Mouse (Mus musculus): ENCODE results near the gene Uts2r.

The Uts2r gene

DNA sequence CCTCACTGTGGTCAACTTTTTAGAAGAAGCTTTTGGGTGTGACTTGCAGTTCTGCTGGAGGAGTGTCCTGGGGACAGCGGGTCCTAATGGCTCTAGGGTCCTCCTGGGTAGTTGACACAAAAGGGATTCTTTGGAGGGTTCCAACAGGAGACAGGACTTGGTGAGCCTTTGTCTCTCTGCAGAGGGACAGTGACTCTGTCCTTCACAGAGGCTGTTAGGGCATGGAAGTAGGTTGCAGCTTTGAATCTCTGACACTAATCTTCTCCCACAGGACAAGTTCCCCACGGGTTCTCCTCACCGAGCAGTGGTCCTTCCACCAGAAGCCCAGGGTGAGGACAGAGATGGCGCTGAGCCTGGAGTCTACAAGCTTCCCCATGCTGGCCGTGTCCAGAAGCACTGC, at the start of gene Uts2r:
Gene Uts2r (plus strand): TSS at position 301 of the 400 bp plus-strand sequence.
- no peak for DNase-seq (ENCODE audit: low spot score)

DNA sequence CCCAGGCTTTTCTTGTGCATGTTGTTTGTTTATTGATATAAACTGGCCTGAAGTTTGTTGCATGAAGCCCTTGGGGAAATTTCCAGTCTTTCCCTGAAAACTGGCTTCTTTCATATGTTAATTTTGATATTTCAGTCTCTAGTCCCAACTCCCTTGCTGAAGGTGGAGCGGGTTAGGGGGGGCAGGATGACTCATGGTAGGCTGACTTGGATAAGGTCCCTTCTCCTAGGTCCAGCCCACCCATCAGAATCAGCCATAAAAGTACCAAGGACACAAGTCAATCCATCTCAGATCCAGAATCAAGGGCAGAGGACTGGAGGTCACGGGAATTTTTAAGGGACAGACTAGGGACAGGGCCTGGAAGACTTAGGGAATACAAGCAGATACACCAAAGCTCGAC, 49.0 kb upstream of the Uts2r start:
- DNase-seq (ENCODE audit: low spot score): no peak

DNA sequence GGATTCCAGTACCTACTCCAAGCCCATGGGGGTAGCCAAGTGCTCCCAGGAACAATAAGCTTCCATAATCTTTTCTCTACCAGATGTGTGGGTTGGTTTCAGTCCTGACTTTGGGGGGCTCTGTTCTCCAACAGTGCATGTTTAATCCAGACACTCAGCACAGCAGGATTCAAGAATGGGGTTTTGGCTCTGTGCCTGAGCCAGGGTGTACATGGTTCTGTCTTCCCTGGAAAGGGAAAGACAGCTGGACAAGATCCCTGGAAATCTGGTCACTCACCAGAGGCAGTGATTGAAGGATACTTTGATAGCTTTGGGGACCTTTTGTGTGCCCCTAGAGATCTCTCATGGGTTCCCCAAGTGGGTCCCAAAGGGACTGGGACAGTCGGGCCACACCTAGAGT, 48.5 kb upstream of the Uts2r start:
- DNase-seq (ENCODE audit: low spot score): no peak

- DNase-seq (ENCODE audit: low spot score): no peak
These were observed 47.8 kb upstream of the Uts2r start for GRCm38 (mm10) chr11:121112091-121112775.

DNA sequence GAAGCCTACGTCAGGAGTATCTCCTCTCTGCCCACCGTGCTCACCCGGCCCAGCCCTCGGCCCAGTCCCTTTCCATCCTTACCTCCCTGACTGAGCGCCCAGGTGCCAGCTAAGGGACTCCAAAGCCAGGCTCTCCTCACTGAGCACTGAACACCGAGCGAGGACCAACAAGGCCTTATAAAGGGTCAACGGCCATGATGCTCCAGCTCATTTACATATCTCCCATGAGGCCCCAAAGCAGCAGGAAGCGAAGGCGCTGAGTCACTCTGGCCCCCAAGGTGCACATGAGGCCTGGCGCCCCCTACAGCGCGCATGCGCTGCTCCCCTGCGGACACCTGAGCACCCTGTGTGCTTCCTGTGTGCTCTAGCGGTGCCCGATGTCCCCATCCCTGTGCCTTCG, 42.0 kb upstream of the Uts2r start:
- no peak for DNase-seq (ENCODE audit: low spot score)

- no peak for DNase-seq (ENCODE audit: low spot score)
These were observed 41.5 kb upstream of the Uts2r start, which contains the start of gene Tex19.2 for GRCm38 (mm10) chr11:121118577-121118976. Gene Tex19.2 (minus strand): TSS chr11:121118677.

GRCm38 (mm10) chr11:121121151-121121550, 38.9 kb upstream of the Uts2r start:
- DNase-seq (ENCODE audit: low spot score): no peak

DNA sequence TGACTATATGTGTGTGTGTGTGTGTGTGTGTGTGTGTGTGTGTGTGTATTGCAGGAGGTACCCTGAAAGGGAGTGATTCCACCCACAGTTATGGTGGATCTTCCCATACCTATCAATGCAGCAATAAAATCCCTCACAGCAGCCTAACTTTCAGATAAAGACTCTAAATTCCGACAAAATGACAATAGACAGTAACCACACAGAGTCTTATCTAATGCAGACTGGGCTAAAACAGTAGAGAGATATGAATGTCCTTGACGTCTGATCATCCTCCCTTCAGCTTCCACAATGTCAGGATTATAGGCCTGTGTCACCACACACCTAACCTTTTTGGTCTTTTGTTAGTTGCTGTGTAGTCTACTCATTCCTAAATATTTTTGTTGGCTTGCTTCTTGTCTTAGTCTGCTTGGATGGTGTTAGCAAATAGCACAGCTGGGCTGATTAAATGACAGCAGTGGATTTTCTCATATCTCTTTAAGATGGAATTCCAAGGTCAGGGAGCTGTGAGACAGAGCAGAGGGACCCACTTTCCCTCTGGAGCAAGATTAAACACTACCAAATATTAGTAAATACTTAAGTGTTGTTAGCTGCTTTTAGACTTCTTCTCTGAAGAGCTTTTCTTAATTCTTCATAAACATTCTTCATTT, 37.9 kb upstream of the Uts2r start:
- peak; percentile 13 for DNase-seq (ENCODE audit: low spot score)

DNA sequence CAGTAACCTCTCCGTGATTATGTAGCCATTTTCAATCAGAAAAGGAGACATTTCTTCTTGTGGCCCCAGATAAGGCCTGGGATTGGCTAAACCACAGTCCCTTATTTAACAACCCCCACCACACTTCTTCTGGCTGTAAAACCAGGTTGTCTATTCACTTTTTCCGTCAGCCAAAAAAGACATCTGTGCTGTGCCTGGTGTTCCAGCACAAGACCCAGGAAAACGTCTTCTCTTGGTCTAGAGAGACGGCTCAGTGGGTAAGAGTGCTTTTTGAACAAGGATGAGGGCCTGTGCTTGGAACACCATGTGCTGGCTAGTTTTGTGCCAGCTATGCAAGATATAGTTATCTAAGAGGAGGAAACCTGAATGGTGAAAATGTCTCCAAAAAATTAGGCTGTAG, 36.6 kb upstream of the Uts2r start:
- no peak for DNase-seq (ENCODE audit: low spot score)

GRCm38 (mm10) chr11:121125522-121126172, 34.4 kb upstream of the Uts2r start:
- DNase-seq (ENCODE audit: low spot score): no peak

- no peak for DNase-seq (ENCODE audit: low spot score)
These were observed 33.7 kb upstream of the Uts2r start for GRCm38 (mm10) chr11:121126395-121126794.

- DNase-seq (ENCODE audit: low spot score): no peak
These were observed 32.6 kb upstream of the Uts2r start for GRCm38 (mm10) chr11:121127441-121127840.

DNA sequence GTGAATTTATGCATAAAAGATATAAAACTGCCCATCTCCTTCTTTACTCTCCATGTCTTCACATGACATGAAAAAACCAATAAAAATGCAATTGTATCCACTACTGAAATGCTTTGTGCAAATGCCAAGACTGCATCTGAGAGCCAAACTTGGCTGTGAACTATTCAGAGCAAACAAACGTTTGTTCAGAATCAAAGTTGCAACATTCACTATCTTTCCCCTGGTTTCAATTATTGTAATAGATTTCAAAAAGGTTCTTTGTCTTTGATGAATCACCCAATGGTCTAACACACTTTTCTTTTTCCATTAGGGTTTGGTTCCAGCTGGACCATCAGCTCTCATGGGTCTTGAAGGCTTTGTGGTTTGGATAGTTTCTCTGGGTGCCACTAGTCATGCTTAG, 30.5 kb upstream of the Uts2r start:
- no peak for DNase-seq (ENCODE audit: low spot score)

DNA sequence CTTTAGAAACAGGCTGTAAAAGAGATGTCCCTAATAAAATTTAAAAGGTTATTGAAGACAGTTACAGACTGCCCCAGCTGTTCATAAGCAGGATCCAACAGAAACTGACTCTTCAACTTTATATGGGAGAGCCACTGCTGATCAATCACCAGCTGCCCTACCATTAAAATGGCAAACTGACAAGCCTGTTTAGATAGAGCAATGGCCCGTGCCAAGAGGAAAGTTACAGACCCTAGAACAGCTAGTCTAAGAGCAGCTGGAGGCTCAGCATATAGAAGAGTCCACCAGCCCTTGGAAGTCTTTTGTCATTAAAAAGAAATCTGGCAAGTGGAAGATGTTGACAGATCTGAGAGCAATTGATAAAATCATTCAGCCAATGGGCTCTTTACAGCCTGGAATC, 25.5 kb upstream of the Uts2r start:
- DNase-seq (ENCODE audit: low spot score): no peak

GRCm38 (mm10) chr11:121137682-121138081, 22.4 kb upstream of the Uts2r start:
- DNase-seq (ENCODE audit: low spot score): no peak

GRCm38 (mm10) chr11:121138732-121139131, 21.3 kb upstream of the Uts2r start:
- no peak for DNase-seq (ENCODE audit: low spot score)

DNA sequence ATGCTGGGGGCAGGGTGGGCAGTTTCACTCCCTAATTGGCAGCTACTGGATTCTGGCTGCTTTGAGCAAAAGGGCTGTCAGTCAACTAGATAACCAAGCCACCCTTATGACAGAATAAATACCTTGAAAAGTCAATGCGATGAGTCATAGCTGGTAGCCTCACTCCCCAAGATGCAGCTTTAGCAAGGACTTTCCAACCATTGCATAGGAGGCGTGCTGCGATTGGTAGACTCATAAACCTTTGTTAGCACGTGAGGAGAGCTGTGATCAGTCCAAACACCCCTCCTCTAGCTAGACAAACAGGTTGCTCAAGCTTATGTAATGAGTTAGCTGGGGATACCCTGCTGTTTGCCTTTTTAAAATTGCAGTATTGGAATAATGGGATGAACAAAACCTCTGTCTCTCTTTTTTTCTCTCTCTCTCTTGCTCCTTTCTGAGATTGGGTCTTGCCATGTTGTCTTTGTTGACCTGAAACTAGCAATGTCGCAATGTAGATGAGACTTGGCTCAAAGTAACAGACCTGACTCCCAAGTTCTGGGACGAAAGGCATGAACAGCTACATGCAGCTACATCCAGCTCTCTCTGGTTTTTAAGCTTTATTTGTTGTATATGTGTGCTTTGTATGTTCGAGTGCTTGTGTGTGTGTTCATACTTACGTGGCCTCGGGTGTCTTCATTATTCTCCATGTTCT, 16.6 kb upstream of the Uts2r start:
- DNase-seq (ENCODE audit: low spot score): peak; percentile 13

- no peak for DNase-seq (ENCODE audit: low spot score)
These were observed 14.2 kb upstream of the Uts2r start, which contains the start of gene Tex19.1 for GRCm38 (mm10) chr11:121145865-121146264. Gene Tex19.1 (plus strand): TSS chr11:121146143.

GRCm38 (mm10) chr11:121148193-121148592, 11.9 kb upstream of the Uts2r start:
- no peak for DNase-seq (ENCODE audit: low spot score)

- DNase-seq (ENCODE audit: low spot score): no peak
These were observed 5.9 kb upstream of the Uts2r start for GRCm38 (mm10) chr11:121154203-121154602.

DNA sequence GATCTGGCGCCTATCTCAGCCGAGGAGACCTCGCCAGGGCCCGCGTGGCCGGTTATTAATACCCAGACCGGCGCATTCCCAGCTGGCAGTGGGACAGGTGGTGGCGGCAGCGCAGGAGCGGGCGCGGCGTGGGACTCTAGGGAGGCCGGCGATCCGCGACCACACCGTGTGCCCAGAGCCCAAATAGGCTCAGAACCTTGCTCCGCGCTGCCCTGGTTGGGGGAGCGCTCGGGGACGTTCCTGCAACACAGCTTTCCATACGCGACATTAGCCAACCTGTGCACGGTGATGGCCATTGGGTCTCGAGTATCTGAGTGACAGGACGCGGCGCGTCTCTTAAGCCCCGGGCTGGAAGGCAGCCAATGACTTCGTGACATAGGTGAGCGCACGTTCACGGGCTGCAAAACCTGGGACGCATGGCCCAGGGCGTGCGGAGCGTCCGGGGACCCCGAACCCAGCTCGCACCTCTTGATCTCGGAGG, 3.6 kb upstream of the Uts2r start:
- DNase-seq (ENCODE audit: low spot score): no peak

GRCm38 (mm10) chr11:121160636-121161346, 720 bp downstream of the Uts2r start:
- no peak for DNase-seq (ENCODE audit: low spot score)

Data from lung, postnatal 25 days (tissue).